Mouse (Mus musculus) midbrain, embryonic 10.5 days (tissue): ENCODE measurements around the gene Pkn1. TPM values are rescaled to one million over a fixed set of nuclear protein-coding genes. Genes with fewer than 3 reads are reported as not detected.
A peak's percentile ranks its signal among the peaks of the same experiment; 100 is the strongest.

Source experiments
- DNase-seq: peaks from one replicate; pipeline ENCODE4 v3.0.0-alpha.2; 2017; ENCODE audit warnings: low spot score
- H3K27ac ChIP-seq: fragments of 300-500 bp; sonication (generic); replicated peaks from 2 replicates; pipeline ENCODE4 v1.5.1; 2016; ENCODE audit warnings: mild to moderate bottlenecking
- H3K27me3 ChIP-seq: fragments of 300-500 bp; sonication (generic); 2 replicates; pipeline ENCODE4 v1.6.1; 2016; ENCODE audit warnings: low read depth, mild to moderate bottlenecking; ENCODE audit not compliant: poor library complexity, severe bottlenecking
- H3K36me3 ChIP-seq: fragments of 300-500 bp; sonication (generic); 2 replicates; pipeline ENCODE4 v1.6.1; 2016; ENCODE audit warnings: mild to moderate bottlenecking, moderate library complexity
- H3K4me1 ChIP-seq: fragments of 300-500 bp; sonication (generic); 2 replicates; pipeline ENCODE4 v1.6.1; 2016
- H3K4me3 ChIP-seq: fragments of 300-500 bp; sonication (generic); 2 replicates; pipeline ENCODE4 v1.5.1; 2016; ENCODE audit warnings: mild to moderate bottlenecking, moderate library complexity
- H3K9me3 ChIP-seq: fragments of 300-500 bp; sonication (generic); replicated peaks from 2 replicates; pipeline ENCODE4 v1.6.1; 2016; ENCODE audit warnings: mild to moderate bottlenecking
- WGBS: fragments of 180-500 bp; shearing (Covaris S2); methylation state at CpG from one replicate; pipeline ENCODE4 v1.1.7; 2016; 5-methylcytosine and 5-hydroxymethylcytosine counted together
- polyA plus RNA-seq: library from polyadenylated mRNA; unstranded; fragments of >200 nt; fragmentation: Nextera tagmentation; extraction: Ambion mirVana; gene quantifications from 2 replicates; pipeline ENCODE4 v1.2.1, GENCODE M21; 2016

Gene Pkn1
- polyA plus RNA-seq, 1 experiment from 2014 or later: 22.8 TPM

- Histone ChIP-seq H3K4me3 (peak overlapping the region; percentile 56), H3K4me1 (peaks cover 37% of the 10 kb centered on the region), H3K27ac (no peak overlapping the region), H3K27me3 (peaks cover 22% of the 10 kb centered on the region), H3K9me3 (no peaks in the 10 kb centered on the region), H3K36me3 (peaks cover 56% of the 10 kb centered on the region)
- no peak for DNase-seq
- 85% methylated on average over 10 of the region's 10 CpGs for WGBS
Observed at GRCm38 (mm10) chr8:83667526-83667925, 31.5 kb downstream of the Pkn1 start.

GRCm38 (mm10) chr8:83666866-83667234, 32.1 kb downstream of the Pkn1 start:
- peaks cover 44% of the 10 kb centered on the region for H3K4me1 ChIP-seq
- H3K27me3 ChIP-seq: peaks cover 22% of the 10 kb centered on the region
- 88% methylated on average over 3 of the region's 3 CpGs for WGBS
- no peaks in the 10 kb centered on the region for H3K9me3 ChIP-seq
- no peak for DNase-seq
- H3K36me3 ChIP-seq: peaks cover 56% of the 10 kb centered on the region
- H3K27ac ChIP-seq: no peak overlapping the region
- no peak overlapping the region for H3K4me3 ChIP-seq

GRCm38 (mm10) chr8:83665969-83666865, 32.8 kb downstream of the Pkn1 start, which contains the start of gene Ptger1:
Gene Ptger1, plus strand, starts transcription at chr8:83666678.
- H3K9me3 ChIP-seq: no peaks in the 10 kb centered on the region
- H3K36me3 ChIP-seq: peaks cover 54% of the 10 kb centered on the region
- 54% methylated on average over 14 of the region's 14 CpGs for WGBS
- DNase-seq: no peak
- H3K4me3 ChIP-seq: no peak within 1 kb of the TSS
- H3K4me1 ChIP-seq: peaks cover 50% of the 10 kb centered on the region
- H3K27me3 ChIP-seq: peaks cover 22% of the 10 kb centered on the region
- no peak within 1 kb of the TSS for H3K27ac ChIP-seq

GRCm38 (mm10) chr8:83664931-83665625, 33.9 kb downstream of the Pkn1 start:
- Histone ChIP-seq H3K4me1 (peaks cover 61% of the 10 kb centered on the region), H3K27me3 (peaks cover 22% of the 10 kb centered on the region), H3K27ac (no peak overlapping the region), H3K9me3 (no peaks in the 10 kb centered on the region), H3K36me3 (peaks cover 43% of the 10 kb centered on the region), H3K4me3 (no peak overlapping the region)
- DNase-seq: no peak
- WGBS: 58% methylated on average over 2 of the region's 2 CpGs

GRCm38 (mm10) chr8:83664096-83664495, 34.9 kb downstream of the Pkn1 start:
- WGBS: 94% methylated on average over 13 of the region's 13 CpGs
- Histone ChIP-seq H3K27me3 (peaks cover 22% of the 10 kb centered on the region), H3K36me3 (peaks cover 37% of the 10 kb centered on the region), H3K27ac (no peak overlapping the region), H3K9me3 (no peaks in the 10 kb centered on the region), H3K4me3 (no peak overlapping the region), H3K4me1 (peaks cover 64% of the 10 kb centered on the region)
- DNase-seq: no peak

GRCm38 (mm10) chr8:83662421-83662826, 36.6 kb downstream of the Pkn1 start:
- H3K9me3 ChIP-seq: no peaks in the 10 kb centered on the region
- 10% methylated on average over 4 of the region's 4 CpGs for WGBS
- DNase-seq: peak; percentile 82
- H3K36me3 ChIP-seq: peaks cover 51% of the 10 kb centered on the region
- H3K4me3 ChIP-seq: no peak overlapping the region
- peaks cover 49% of the 10 kb centered on the region for H3K4me1 ChIP-seq
- H3K27ac ChIP-seq: peak overlapping the region; percentile 33; the same call in 1 of the 2 replicates
- H3K27me3 ChIP-seq: peaks cover 10% of the 10 kb centered on the region

GRCm38 (mm10) chr8:83660995-83661680, 37.8 kb downstream of the Pkn1 start:
- no peak for DNase-seq
- Histone ChIP-seq H3K36me3 (peaks cover 63% of the 10 kb centered on the region), H3K27me3 (no peaks in the 10 kb centered on the region), H3K9me3 (no peaks in the 10 kb centered on the region), H3K27ac (peak overlapping the region; percentile 43), H3K4me1 (peaks cover 41% of the 10 kb centered on the region), H3K4me3 (peak overlapping the region; percentile 27; the same call in 1 of the 2 replicates)
- WGBS: 18% methylated on average over 22 of the region's 22 CpGs

GRCm38 (mm10) chr8:83660545-83660944, 38.4 kb downstream of the Pkn1 start:
- WGBS: 9% methylated on average over 8 of the region's 8 CpGs
- Histone ChIP-seq H3K4me1 (peaks cover 40% of the 10 kb centered on the region), H3K9me3 (no peaks in the 10 kb centered on the region), H3K4me3 (peak overlapping the region; percentile 27; the same call in 1 of the 2 replicates), H3K27ac (peak overlapping the region; percentile 43; the same call in 1 of the 2 replicates), H3K27me3 (no peaks in the 10 kb centered on the region), H3K36me3 (peaks cover 69% of the 10 kb centered on the region)
- DNase-seq: no peak

- Histone ChIP-seq H3K27me3 (no peaks in the 10 kb centered on the region), H3K4me3 (no peak overlapping the region), H3K27ac (no peak overlapping the region), H3K9me3 (no peaks in the 10 kb centered on the region), H3K36me3 (peaks cover 51% of the 10 kb centered on the region), H3K4me1 (peaks cover 45% of the 10 kb centered on the region)
- 83% methylated on average over 13 of the region's 13 CpGs for WGBS
- DNase-seq: no peak
Observed at GRCm38 (mm10) chr8:83656484-83657246, 42.3 kb downstream of the Pkn1 start.

GRCm38 (mm10) chr8:83656043-83656442, 42.9 kb downstream of the Pkn1 start:
- DNase-seq: no peak
- Histone ChIP-seq H3K9me3 (peaks cover 3% of the 10 kb centered on the region; the same call in 1 of the 2 replicates), H3K4me1 (peaks cover 40% of the 10 kb centered on the region), H3K27me3 (no peaks in the 10 kb centered on the region), H3K4me3 (no peak overlapping the region), H3K36me3 (peaks cover 48% of the 10 kb centered on the region), H3K27ac (no peak overlapping the region)
- 90% methylated on average over 9 of the region's 9 CpGs for WGBS

GRCm38 (mm10) chr8:83654725-83655124, 44.3 kb downstream of the Pkn1 start:
- Histone ChIP-seq H3K4me1 (peaks cover 26% of the 10 kb centered on the region), H3K9me3 (peaks cover 5% of the 10 kb centered on the region; the same call in 1 of the 2 replicates), H3K36me3 (peaks cover 48% of the 10 kb centered on the region), H3K4me3 (no peak overlapping the region; the same call in 1 of the 2 replicates), H3K27ac (no peak overlapping the region), H3K27me3 (no peaks in the 10 kb centered on the region)
- DNase-seq: no peak
- WGBS: 96% methylated on average over 6 of the region's 6 CpGs

- 55% methylated on average over 10 of the region's 10 CpGs for WGBS
- peak overlapping the region; percentile 94 for H3K27ac ChIP-seq
Observed at GRCm38 (mm10) chr8:83653662-83654017, 45.3 kb downstream of the Pkn1 start.

More at GRCm38 (mm10) chr8:83653662-83654017, 45.3 kb downstream of the Pkn1 start:
- Histone ChIP-seq H3K27me3 (no peaks in the 10 kb centered on the region), H3K4me1 (peaks cover 25% of the 10 kb centered on the region), H3K36me3 (peaks cover 40% of the 10 kb centered on the region), H3K4me3 (peak overlapping the region; percentile 89), H3K9me3 (peaks cover 5% of the 10 kb centered on the region; the same call in 1 of the 2 replicates)
- DNase-seq: no peak
